Mouse (Mus musculus) heart, adult 9 months (tissue): ENCODE data around the gene Rph3al.

ENCODE experiments used
- DNase-seq, 2 experiments: peaks; one replicate each; pipeline ENCODE4 v3.0.0; 2022; ENCODE audit warnings: low spot score in 2 of 2

The Rph3al gene

DNA sequence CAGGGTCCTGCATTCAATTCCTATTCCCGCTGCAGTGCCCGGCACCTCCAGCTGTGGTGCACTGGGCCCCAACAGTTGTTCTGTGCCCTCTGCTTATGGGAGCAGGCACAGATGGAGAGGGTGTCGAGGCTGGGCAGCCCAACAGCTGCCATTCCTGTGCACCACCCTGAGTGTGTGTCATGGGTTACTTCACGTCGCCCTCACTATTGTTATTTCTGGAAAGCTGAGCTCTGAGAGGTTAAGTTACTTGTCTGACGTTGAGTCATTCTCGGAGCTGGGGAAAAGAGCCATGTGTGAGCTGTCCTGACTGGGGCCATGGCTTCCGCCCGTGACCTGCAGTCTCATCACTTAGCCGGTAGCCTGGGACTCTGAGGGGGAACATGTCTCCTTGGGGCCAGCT, 125.1 kb downstream of the Rph3al start:
- peak; percentile 43 to 46 for DNase-seq

DNA sequence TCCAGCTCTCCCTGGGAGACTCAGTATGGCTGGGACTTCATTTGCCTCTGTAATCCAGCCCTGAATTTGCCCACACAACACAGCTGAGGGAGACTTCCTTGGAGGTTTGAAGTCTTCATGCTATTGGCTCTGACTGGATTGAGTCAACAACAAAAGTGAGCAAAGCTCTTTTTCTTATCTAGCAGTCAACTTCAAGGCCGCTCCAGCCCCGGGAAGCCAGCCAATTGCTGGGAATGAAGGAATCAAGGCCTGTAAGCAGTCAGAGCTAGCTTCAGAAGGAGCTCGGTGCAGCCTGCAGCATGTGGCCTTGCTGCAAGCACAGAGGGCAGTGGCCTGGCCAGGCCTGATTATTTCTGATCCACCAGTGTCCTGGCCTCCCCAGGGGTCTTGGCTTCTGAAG, 126.3 kb downstream of the Rph3al start:
- peak; percentile 93 to 94 for DNase-seq

- no peak for DNase-seq
These were observed 127.7 kb downstream of the Rph3al start for GRCm38 (mm10) chr11:75810526-75810925.

GRCm38 (mm10) chr11:75807486-75807885, 130.7 kb downstream of the Rph3al start:
- no peak for DNase-seq

- DNase-seq: no peak
These were observed 136.3 kb downstream of the Rph3al start for GRCm38 (mm10) chr11:75801771-75802550.

- no peak for DNase-seq
These were observed 136.9 kb downstream of the Rph3al start for GRCm38 (mm10) chr11:75801369-75801768.

DNA sequence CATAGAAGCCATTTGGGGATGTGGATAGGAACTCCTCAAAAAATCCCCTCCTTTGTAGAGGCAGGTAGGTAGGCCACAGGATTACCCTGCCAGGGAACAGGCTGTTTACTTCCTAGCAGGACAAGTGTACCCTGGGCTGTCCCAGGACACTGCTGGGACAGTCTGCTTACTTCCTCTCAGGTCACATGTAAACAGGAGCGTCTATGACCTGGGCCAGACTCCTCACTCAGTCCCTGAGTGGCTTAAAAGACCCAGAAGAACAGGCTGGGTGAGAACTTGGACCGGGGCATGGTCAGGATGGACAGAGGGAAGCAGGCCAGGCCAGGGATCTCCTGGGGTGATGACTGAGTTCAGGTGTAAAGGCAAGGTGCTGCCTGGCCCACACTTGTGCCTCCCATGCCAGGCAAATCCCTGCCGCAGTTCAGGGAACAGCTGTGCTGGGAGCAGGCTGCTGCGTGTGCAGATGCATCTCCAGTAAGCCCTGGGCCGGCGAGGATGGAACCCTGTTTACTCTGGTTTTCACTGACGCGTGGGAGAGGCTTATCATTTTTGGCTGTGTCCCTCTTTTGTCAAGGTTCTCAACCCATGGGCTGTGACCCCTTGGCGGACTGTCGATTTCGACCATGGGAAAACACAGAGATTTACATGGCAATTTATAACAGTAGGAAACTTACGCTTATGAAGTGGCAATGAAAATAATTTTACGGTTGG, 141.5 kb downstream of the Rph3al start:
- DNase-seq: no peak

GRCm38 (mm10) chr11:75796029-75796445, 142.2 kb downstream of the Rph3al start, which contains the start of gene Doc2b:
Doc2b (minus strand) TSS chr11:75796049.
- no peak for DNase-seq

DNA sequence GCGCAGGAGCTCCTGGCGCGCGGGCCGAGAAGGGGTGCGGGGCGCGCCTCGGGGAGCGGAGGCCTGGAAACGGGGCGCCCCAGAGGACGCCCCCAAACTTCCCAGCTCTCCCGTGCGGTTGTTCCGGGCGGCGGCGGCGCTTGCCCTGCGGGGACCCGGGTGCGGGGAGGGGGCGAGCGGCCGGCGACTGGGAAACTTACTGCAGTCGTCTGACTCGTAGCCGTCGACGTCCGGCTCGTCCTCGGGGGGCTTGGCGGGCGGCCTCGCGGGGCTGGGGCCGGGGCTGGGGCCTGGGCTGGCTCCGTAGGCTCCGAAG, 142.9 kb downstream of the Rph3al start:
- DNase-seq: no peak

DNA sequence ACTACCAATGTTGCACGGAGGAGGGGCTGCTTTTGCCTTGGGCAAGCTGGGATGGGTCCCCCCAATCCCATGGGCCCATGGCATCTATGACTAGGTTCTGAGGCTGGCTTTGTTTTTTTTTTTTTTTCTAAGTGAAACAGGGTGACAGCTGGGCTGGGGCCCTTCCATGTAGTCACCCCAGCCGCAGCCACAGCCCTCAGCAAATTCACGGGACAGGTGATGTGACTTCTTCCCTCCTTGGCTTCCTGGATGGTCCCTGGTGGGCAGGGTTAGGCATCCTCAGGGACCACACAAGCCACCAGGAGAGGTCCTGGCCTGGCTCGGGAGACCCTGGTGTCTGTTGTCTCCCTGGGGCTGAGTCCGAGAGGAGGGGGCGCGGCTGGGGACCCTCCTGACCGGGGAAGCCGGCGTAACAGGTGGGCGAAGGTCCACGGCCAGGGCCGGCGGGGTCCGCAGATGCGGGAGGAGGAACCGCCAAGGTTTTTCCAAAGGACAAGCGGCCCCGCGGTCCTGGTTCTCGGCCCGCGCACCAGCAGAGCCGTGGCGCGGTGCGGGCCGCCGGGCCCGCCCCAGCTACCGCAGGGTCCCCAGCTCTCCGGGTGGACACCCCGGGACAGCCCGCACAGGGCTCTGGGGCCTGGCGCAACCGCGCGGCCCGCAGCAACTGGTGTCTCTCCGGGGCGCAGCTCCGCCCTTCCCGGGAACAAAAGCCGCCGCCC, 143.5 kb downstream of the Rph3al start:
- DNase-seq: no peak

GRCm38 (mm10) chr11:75793351-75793750, 144.9 kb downstream of the Rph3al start:
- no peak for DNase-seq

DNA sequence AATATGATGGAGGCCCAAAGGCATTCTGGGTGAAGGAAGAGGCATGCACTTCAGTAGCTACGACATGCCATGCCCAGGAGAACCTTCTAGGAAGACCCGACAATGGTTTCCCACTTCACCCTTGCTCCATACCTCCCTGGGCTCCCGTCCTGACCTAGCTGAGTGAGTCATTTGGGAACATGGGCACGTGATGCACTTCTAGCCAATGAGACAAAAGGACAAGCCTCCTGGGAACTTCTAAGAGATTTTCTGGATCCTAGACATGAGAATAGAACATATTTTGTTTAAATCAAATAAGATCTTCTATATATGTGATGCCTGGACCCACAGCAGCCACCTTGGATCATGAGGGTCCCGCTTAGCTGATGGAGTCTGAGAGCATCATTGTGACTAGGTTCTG, 145.7 kb downstream of the Rph3al start:
- no peak for DNase-seq

DNA sequence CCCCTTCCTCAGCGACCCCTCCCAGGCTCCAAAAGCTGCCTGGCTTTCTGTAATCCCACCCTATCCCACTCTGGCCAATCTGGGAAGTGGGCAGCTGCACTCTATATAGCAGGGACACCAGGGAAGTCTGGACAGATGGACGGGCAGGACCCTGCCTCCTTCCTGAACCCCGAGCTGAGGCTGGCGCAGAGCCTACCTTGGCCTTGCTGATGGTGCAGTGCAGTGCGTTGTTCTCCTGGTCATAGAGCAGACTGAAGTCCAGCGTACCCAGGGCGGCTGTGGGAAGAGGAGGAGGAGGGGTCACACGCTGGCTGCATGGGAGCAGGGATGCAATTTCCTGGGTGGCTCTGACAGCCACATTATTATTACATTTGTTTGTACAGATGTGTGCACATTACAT, 152.3 kb downstream of the Rph3al start:
- DNase-seq: no peak

GRCm38 (mm10) chr11:75783799-75784198, 154.4 kb downstream of the Rph3al start:
- DNase-seq: no peak

GRCm38 (mm10) chr11:75781919-75782318, 156.3 kb downstream of the Rph3al start:
- DNase-seq: peak; percentile 19 to 52
